Mouse (Mus musculus) liver, postnatal 0 days (tissue): ENCODE measurements at regions not wholly inside any gene's neighbourhood (a gene's known extent, or its start where the extent isn't known, plus 50 kb on each side); places are given as distances from the start of the nearest gene placed in this dataset.

Experiments used
- CTCF ChIP-seq: sonication (generic); IDR thresholded peaks from 2 replicates; pipeline ENCODE4 v1.5.1; 2016; ENCODE audit warnings: antibody characterized with exemption, low read depth
- EP300 ChIP-seq: IDR thresholded peaks from 2 replicates; pipeline ENCODE4 v1.6.1; 2016; ENCODE audit warnings: antibody characterized with exemption, low read depth, mild to moderate bottlenecking

- no peak for TF ChIP-seq CTCF
- TF ChIP-seq EP300 = no peak
These were observed 670.3 kb downstream of the Cdk5rap2 start for GRCm38 (mm10) chr4:69739833-69740510.
